Mouse (Mus musculus) adipose tissue, adult 10 weeks (tissue): ENCODE results near the gene AU018091. TPM values are rescaled to one million over a fixed set of nuclear protein-coding genes. Genes with fewer than 3 reads are reported as not detected.

Experiments
- polyA plus RNA-seq: library from polyadenylated mRNA; stranded (reverse); fragments of 350-450 nt; fragmentation: Illumina TruSeq; extraction: RNeasy Lipid Tissue Mini Kit (QIAGEN cat#74804); gene quantifications from one replicate; pipeline ENCODE4 v1.2.3, GENCODE M21; 2014; ENCODE audit warnings: low read depth, low replicate concordance

AU018091 gene
- not detected for polyA plus RNA-seq

GRCm38 (mm10) chr7:3168925-3169324, at the start of gene AU018091:
TSS of gene AU018091 (minus strand) at chr7:3169203.

Other genes with a start within 250 kb of the AU018091 start
- gene Nlrp12, start 80.5 kb upstream of the AU018091 start, polyA plus RNA-seq, result not detected
- gene Myadm, start 119.9 kb upstream of the AU018091 start, polyA plus RNA-seq, result 86.4 TPM
- gene Prkcg, start 120.0 kb upstream of the AU018091 start, polyA plus RNA-seq, result 2.1 TPM
- gene Cacng7, start 163.8 kb upstream of the AU018091 start, polyA plus RNA-seq, result 10.1 TPM
- gene Cacng8, start 221.5 kb upstream of the AU018091 start, polyA plus RNA-seq, result 0.16 TPM